Mouse (Mus musculus) cerebellum, adult 8-10 months (tissue): ENCODE measurements at regions not wholly inside any gene's neighbourhood (a gene's known extent, or its start where the extent isn't known, plus 50 kb on each side); places are given as distances from the start of the nearest gene placed in this dataset.

ENCODE experiments used
- DNase-seq: peaks from one replicate; pipeline ENCODE4 v3.0.0; 2022

DNA sequence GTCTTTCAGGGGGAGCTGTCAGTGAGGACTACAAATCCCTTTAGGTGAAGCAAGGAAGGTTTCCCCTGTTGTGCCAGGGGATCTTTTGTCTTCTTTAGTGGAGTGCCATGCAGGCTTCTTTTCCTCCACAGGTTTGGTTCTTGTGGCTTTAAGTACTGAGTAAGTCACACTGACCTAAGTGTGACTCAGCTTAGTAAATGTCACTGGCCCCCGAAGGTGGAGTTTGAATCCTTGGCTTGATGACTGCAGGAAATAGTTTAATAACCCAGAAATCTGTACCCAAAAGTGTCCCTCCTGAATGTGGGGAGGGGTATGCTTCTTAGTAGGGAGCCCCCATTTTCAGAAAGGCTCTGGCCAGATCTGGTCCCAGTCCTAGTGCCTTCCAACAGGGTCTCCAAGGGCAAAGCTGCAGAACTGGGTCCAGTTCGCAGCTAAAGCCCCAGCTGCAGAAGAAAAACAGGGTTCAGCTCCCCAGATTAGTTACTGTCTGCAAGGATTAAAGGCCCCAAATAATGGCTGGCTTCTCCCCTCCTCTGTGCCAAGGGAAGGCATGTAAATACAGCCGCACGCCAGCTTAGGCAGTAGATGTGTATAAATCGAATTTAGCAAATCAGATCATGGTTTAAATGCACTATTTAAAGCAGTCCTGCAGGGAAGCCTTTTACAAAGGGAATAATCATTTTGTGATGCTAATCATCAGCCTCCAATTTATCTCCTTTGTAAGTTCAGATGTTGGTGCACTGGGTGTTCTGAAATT lies 51.6 kb upstream of the Polg start:
- DNase-seq = no peak

DNA sequence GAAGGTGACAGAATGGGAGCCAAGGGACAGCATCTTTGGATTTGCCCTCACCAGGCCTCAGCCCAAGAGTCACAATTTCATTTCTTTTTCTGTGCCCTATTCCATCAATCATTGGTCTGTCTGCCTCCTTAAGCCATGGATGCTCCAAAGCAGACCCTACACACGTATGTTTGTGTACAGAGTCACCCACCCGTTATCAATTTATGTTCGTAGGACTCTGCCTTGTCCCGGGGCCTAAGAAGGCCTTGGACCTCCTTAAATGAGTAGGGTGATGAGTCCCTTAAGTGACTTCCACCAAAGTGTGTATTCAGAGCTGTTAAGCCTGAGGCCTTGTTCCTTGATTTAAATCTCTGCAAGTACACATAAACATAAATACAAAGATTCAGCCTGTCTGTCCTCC lies 50.1 kb upstream of the Polg start:
- no peak for DNase-seq
